Mouse (Mus musculus): Measurements from ENCODE around the gene Recql.

Recql gene

GRCm38 (mm10) chr6:142387011-142387754 is at the start of gene Recql, which contains the start of gene Golt1b:
Gene Recql (minus strand): TSS chr6:142387087.
Gene Golt1b (plus strand): TSS chr6:142387221.
- DNase-seq, result peak; percentile 98

- DNase-seq, result no peak
Measured at GRCm38 (mm10) chr6:142429072-142429471, 42.2 kb upstream of the Recql start.

GRCm38 (mm10) chr6:142424976-142425375 is 38.1 kb upstream of the Recql start:
- no peak for DNase-seq

- DNase-seq, result no peak
Measured at GRCm38 (mm10) chr6:142414597-142414996, 27.7 kb upstream of the Recql start.

DNA sequence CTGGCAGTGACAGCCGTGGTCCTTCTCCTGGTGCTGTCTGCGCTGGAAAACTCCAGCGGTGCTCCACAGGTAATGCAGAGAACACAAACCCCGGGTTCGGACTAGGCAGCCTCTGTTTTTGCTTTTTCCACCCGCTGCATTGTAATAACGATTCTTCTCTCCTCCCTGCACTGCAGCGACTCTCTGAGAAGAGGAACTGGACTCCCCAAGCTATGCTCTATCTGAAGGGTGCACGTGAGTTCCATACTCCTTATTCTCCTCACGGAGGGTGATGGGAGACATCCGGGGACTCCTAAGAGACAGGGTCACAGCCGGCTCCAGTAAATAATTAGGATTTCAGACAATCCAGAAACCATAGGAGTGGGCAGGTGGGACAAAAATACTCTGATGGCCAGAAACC is 27.0 kb upstream of the Recql start:
- DNase-seq, result no peak

DNA sequence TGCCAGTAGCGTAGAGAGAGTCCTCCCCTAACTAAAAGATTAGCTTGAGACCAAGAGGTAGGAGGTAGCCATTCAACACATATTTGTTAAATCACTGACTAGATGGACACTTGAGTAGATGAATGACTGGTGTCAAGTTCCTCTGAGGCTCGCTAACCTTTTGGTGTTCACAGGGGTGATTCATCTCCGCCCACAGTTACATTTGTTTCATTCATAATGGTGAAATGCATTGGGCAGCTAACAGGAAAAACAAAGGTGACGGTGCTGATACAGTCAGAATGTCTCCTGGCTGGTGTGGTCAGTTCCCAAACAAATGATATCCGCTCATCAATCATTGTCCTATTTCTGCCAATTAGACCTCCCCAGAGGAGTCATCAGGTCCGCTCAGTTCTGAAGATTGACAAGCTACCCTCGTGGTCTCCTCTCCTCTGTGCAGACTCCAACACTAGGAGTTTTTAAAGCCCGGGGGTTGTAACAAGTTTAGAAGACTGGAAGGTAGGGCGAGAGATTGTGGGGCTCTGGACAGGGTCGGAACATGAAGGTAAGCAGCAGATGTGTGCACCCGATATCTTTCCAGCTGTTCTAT is 26.1 kb upstream of the Recql start, which contains the start of gene Spx:
TSS of gene Spx (plus strand) at position 536 of the 586 bp plus-strand sequence.
- DNase-seq, result no peak

GRCm38 (mm10) chr6:142411140-142411539 is 24.3 kb upstream of the Recql start:
- no peak for DNase-seq

DNA sequence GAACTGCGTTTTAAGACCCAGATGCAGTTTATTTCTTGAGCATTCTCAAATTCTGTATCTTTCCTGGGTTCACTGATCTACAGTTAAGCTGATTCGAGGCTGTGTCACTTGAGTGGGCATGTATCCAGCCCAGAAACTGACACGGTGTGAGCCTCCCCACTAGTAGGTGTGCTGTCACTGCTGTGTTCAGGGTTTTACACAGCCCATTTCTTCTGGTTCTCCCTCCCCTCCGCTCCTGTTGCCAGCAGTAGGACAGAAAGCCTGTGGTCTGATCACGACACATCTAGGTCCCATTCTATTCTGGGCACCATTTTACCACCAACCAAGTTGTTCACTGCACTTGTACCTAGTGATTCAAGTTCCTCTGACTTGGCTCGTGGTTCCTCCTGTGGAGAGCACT is 8.9 kb upstream of the Recql start:
- no peak for DNase-seq

DNA sequence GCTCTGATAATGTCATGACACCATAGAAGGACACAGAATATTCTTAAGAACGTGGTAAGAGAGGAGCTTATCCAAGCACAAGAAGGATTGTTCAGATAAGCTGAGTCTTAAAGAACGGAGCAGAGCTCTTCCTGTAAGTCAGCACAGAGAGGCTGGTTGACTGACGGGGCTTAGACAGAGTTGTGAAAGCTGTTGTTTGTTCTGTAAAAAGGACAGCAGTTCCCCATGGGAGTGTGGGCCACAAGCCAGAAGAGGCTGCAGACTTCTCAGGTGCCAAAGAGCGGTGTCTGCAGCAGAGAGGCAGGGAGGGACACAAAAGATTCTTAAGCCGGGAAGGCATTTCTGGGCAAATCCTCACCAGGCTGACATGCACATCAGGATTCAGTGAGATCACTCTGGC is 7.8 kb upstream of the Recql start:
- no peak for DNase-seq

DNA sequence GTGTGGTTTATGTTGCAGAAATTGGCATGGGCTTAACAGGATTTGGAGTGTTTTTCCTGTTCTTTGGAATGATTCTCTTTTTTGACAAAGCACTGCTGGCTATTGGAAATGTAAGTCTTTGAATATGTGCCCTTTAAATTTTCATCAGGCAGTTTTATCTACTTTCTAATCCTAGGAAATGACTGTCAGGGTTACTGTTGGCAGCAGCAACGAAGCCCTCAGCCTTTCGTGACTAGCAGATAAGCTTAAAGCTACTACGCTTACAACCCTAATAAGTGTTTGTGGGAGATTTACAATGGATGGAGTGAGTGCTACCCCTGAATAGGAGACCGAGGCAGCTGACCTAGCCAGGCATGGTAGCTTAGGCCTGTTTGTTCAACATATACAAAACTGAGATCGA is 5.4 kb upstream of the Recql start:
- no peak for DNase-seq

DNA sequence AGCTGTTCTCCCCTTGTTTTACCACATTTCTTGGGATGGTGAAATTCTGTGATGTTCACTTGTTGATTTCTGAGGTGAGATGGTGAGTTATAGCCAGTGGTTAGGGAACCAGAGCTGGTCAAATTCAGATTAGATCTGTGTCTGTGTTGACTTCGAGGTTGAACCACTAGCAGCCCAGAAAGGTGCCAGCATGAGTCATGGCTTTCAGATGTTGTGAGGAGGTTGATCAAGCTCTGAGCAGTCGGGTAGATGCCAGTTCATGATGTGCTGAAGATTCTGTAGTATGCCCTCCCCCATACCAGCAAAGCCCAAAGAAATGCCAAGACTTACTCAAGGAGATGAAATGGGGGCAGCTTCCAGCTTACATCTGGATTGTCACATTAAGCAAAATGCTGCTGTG is 2.2 kb upstream of the Recql start:
- DNase-seq, result no peak

DNA sequence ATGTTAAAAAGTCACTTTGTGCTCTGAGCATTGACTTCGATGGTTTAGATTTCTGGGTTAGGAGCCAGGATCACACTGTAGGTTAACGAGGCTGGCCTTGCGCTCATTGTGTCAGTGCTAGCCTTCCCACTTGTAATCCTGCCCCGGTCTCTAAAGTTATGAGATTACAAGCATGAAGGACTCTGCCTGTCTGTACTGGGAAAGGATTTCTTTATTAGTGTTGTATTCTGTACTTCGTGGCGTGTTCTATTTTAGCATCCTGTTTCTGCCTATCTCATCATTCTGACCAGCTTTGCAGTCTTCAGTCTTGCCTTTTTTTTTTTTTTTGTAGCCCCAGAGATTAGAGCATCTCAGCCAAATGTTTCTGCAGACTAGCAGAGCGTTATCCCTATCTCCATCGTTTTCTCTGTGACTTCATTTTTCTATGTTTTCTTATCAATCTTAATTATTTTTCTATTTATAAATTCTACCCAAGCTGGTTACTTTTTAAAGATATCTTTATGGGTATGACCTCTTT is 926 bp upstream of the Recql start:
- no peak for DNase-seq

DNA sequence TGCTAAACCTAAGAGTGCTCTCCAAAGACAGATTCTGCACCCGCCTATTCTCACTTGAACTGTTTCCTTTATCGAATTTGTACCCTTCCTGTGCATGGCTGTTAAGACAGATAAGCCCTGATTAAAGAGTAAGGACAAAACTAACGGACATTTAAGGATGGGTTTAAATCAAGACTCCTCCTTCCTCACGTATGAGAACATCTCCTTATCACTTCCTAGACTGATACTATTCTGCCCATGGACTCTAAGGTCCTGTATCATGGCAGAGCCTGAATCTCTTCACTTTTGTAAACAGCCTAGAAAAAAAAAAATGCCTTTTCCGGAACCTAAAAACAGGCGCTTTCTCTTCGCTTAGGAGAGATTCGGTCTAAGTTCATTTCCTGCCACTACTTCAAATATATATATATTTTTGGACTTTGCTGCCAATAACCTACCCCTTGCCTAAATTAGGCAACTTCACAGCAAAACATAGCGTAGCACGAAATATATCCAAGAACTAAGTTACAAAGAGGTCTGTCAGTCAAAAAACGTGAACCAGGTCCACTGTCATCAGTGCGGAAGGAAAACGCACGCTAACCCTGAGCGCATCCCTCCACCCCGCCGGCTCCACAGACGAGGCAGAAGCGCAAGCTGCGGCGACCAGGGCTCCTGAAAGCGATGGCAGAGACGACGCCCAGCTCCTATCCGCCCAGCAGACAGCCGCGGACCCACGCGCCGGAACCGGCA is 439 bp downstream of the Recql start:
- DNase-seq, result no peak

GRCm38 (mm10) chr6:142384521-142384920 is 2.4 kb downstream of the Recql start:
- DNase-seq, result no peak

DNA sequence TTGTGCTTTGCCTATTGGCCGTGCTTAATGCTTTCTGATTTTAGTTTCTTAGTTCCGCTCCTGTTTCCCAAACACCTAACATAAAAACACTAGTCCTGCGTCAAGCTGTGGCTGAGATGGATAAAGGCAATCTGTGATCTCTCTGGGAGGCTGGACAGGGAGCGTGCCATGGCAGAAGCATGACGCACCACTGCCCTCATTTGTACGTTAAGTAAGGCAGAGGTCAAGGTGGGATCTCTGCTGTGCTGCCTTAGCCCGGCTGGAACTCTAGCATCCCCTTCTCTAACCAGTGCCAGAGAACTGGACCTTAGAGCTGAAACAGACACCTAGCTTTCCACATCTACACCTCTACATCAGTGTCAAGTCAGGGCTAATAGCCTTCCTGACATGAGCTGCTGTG is 5.3 kb downstream of the Recql start:
- DNase-seq, result no peak

- no peak for DNase-seq
Measured at GRCm38 (mm10) chr6:142379961-142380360, 6.9 kb downstream of the Recql start.

- DNase-seq, result no peak
Measured at GRCm38 (mm10) chr6:142378576-142379330, 8.1 kb downstream of the Recql start.

DNA sequence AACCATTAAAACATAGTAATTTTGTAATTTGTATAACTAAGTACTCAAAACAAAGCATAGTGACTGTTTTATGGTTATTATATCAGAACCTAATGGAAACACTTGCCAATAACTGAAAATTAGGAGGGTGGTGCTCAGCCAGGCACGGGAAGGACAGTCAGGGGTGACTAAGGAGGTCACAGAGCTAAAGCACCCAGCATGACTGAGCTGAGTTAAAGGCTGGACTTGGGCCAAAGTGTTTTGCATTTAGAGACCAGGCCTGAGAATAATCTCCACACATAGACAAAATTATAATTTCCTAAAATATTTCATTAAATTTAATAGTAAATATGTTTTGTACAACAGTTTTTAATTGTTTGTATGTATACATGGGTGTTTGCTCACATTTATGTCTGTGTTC is 9.8 kb downstream of the Recql start:
- no peak for DNase-seq

GRCm38 (mm10) chr6:142369568-142369967 is 17.3 kb downstream of the Recql start:
- DNase-seq, result no peak

DNA sequence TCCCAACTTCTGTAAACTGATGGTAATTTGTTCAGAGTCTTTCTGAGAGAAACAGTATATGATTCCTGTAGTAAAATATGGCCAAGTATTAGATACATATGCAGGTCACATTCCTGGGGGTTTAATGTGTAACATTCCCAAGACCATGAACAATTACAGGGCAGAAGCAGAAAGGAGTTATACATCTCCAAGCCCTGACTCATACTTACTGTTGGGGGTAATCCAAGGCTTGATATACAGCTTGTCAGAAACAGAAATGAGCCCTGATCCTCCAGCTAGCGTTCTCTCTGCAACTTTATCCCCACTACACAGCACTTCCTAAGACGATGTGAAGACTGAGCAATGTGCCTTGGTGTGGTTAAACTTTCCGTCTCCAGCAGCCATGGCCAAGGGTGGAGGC is 19.3 kb downstream of the Recql start:
- DNase-seq, result no peak

DNA sequence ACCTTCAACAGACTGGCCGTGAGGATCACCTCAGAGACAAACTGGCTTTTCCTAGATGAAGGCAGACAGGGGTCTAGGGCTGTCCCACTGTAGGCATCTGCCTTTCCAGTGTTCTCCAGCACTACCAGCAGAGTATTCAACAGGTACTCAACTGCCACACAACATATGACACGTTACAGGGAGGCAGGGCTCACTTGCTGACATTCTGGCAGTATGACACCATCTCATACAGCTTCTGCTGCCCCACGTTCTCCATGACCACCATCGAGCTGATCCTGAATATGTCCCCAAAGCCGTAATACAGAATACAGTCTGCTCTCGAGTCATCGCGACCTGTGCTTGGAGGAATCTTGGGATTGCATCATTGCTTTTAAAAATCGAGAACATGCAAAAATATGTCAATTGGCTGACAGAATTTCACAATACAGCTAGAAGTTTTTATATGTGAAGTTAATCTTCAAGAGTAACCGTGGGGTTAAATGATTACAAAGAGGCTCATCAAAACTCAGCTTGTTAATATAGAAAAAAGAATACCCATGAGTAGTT is 20.3 kb downstream of the Recql start:
- no peak for DNase-seq

GRCm38 (mm10) chr6:142365742-142366472 is 21.0 kb downstream of the Recql start:
- DNase-seq, result no peak
